Mouse (Mus musculus) liver, adult 2 months (tissue): Measurements from ENCODE around the gene Mettl6. TPM values are rescaled to one million over a fixed set of nuclear protein-coding genes. Genes with fewer than 3 reads are reported as not detected.

Source experiments
- DNase-seq: peaks from one replicate; pipeline ENCODE4 v3.0.0-alpha.2; 2011; ENCODE audit warnings: low read depth, low spot score; ENCODE audit errors: extremely low read depth
- H3K27ac ChIP-seq: fragments of 200-500 bp; replicated peaks from 2 replicates; pipeline ENCODE4 v1.5.1; 2012; ENCODE audit warnings: low read depth, mild to moderate bottlenecking, control low read depth, inconsistent platforms, low read length; ENCODE audit not compliant: insufficient read depth
- H3K27me3 ChIP-seq: fragments of 200-500 bp; 2 replicates; pipeline ENCODE4 v1.6.1; 2012; ENCODE audit warnings: mild to moderate bottlenecking, moderate library complexity, low read length, inconsistent platforms; ENCODE audit not compliant: control insufficient read depth, insufficient read depth
- H3K36me3 ChIP-seq: fragments of 200-500 bp; 2 replicates; pipeline ENCODE4 v1.6.1; 2012; ENCODE audit warnings: low read length, inconsistent platforms; ENCODE audit not compliant: control insufficient read depth, insufficient read depth
- H3K4me1 ChIP-seq: fragments of 200-500 bp; 2 replicates; pipeline ENCODE4 v1.6.1; 2011; ENCODE audit warnings: low read length; ENCODE audit not compliant: control insufficient read depth, insufficient read depth
- H3K4me3 ChIP-seq: fragments of 200-500 bp; 2 replicates; pipeline ENCODE4 v1.5.1; 2011; ENCODE audit warnings: low read depth, mild to moderate bottlenecking, control low read depth, low read length, moderate library complexity; ENCODE audit not compliant: insufficient read depth
- H3K79me2 ChIP-seq: fragments of 200-500 bp; 2 replicates; pipeline ENCODE4 v1.6.1; 2012; ENCODE audit warnings: inconsistent platforms, mild to moderate bottlenecking, low read length, moderate library complexity; ENCODE audit not compliant: control insufficient read depth, insufficient read depth
- H3K9ac ChIP-seq: fragments of 200-500 bp; 2 replicates; pipeline ENCODE4 v1.6.1; 2012; ENCODE audit warnings: low read depth, mild to moderate bottlenecking, control low read depth, inconsistent platforms, low read length
- CTCF ChIP-seq: fragments of 200-500 bp; IDR thresholded peaks from 2 replicates; pipeline ENCODE4 v1.5.1; 2011; ENCODE audit warnings: low read depth, low read length, control low read depth
- POLR2A ChIP-seq: fragments of 200-500 bp; IDR thresholded peaks from 2 replicates; pipeline ENCODE4 v1.6.1; 2011; ENCODE audit warnings: low read length, control low read depth; ENCODE audit not compliant: insufficient read depth; ENCODE audit errors: extremely low read depth
- WGBS: fragments of 180-500 bp; shearing (Covaris S2); methylation state at CpG from one replicate; pipeline ENCODE4 v1.1.7; 2018; 5-methylcytosine and 5-hydroxymethylcytosine counted together
- polyA plus RNA-seq: library from polyadenylated mRNA; depleted of rRNA; stranded (reverse); fragments of >200 nt; gene quantifications from 2 replicates; pipeline ENCODE4 v1.2.3, GENCODE M21; 2012
- total RNA-seq: library from RNA; depleted of rRNA; stranded (reverse); fragments of >200 nt; gene quantifications from 2 replicates; pipeline ENCODE4 v1.2.3, GENCODE M21; 2014

Mettl6 gene
- total and polyA plus RNA-seq, 2 experiments: 5.4 to 11.2 TPM

DNA sequence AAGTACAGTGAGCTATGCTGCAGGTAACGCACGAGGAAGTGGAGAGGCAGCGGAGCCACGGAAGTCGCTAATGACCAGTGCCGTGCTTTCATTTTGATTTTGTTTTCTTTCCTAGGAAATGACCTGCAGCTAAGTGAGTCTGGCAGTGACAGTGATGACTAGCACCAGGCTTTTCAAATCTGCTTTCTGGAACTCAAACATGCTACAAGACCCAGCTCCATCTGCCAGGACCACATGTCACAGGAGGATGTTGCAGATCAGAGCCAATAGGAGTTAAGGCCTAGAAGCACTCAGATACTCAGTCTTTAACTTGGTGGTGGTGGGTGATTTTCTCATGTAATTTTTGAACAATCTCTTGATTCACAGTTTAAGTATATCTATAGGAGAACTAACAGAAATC, 11.6 kb upstream of the Mettl6 start:
- no peak for TF ChIP-seq POLR2A
- no peak for TF ChIP-seq CTCF
- no peak overlapping the region for H3K4me3 ChIP-seq
- no peaks in the 10 kb centered on the region for H3K4me1 ChIP-seq
- no peaks in the 10 kb centered on the region for H3K27me3 ChIP-seq
- H3K36me3 ChIP-seq: peaks cover 57% of the 10 kb centered on the region
- no peak overlapping the region for H3K27ac ChIP-seq
- no peak overlapping the region for H3K9ac ChIP-seq
- WGBS: 97% methylated on average over 6 of the region's 6 CpGs
- H3K79me2 ChIP-seq: no peaks in the 10 kb centered on the region
- no peak for DNase-seq

DNA sequence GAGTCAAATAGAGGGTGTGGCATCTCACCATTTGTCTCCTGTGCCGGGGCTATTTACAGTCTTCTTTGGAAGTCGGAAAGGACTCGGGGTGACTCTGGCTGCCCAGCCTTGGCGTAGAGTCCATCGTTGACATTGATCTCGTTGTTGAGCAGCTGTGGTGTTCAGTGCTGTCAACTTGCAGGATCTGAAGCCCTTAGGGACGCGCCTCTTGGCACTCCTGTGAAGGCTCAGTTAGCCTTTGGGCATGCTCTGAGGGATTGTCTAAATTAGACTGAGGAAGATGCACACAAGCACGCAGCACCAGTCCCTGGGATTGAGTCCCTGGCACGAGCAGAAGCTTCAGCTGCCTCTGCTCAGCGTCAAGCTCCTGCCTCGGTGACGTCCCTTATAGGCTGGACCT, 8.6 kb upstream of the Mettl6 start:
- no peak for DNase-seq
- no peaks in the 10 kb centered on the region for H3K79me2 ChIP-seq
- no peak overlapping the region for H3K9ac ChIP-seq
- no peak overlapping the region for H3K4me3 ChIP-seq
- no peaks in the 10 kb centered on the region for H3K4me1 ChIP-seq
- no peak overlapping the region for H3K27ac ChIP-seq
- H3K36me3 ChIP-seq: peaks cover 60% of the 10 kb centered on the region
- 91% methylated on average over 13 of the region's 13 CpGs for WGBS
- TF ChIP-seq POLR2A (no peak), CTCF (no peak)
- no peaks in the 10 kb centered on the region for H3K27me3 ChIP-seq

DNA sequence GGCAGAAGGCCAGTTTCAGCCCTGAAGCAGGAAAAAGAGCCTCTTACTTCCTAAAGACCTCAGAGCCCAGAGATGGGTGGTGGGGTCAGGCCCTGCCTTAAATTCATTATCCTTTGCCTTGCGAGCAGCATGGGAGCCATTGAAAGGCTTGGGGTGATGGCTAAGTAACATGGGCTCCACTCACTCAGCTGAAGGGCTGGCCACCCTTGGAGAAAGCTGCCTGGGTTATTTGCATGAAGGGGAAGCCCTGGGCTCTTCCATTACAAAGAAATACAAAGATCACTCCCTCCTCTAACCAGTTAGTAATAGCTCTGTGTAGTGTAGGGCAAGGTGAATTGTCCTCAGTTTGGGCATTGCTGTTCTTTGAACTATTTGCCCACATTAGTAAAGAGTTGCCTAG, 4.7 kb upstream of the Mettl6 start:
- Histone ChIP-seq H3K79me2 (peaks cover 12% of the 10 kb centered on the region), H3K36me3 (peaks cover 42% of the 10 kb centered on the region), H3K27ac (no peak overlapping the region), H3K4me1 (peaks cover 11% of the 10 kb centered on the region), H3K9ac (no peak overlapping the region), H3K27me3 (no peaks in the 10 kb centered on the region), H3K4me3 (no peak overlapping the region)
- TF ChIP-seq POLR2A: no peak
- no peak for TF ChIP-seq CTCF
- DNase-seq: no peak
- WGBS: 90% methylated on average over 1 of the region's 1 CpGs

DNA sequence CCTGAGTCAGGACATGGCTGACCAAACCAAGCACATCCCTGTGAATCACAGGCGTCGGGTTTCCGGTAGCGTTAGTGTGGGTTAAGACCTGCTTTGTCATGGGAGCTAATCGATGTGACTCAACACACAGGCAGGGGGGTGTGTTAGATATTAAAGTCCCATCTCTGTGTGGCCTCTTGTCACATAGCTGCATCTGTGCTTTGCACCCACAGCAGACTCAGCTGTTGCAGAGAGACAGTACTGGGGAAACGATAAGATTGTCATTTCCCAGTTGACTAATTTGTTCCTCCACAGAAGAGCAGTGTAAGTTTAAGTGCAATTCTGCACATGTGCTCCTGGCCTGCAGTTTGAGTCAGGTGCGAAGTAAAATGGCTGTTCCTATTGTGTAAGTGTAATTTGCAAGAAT, 1.4 kb upstream of the Mettl6 start:
- H3K27ac ChIP-seq: no peak overlapping the region
- H3K4me3 ChIP-seq: no peak overlapping the region
- 16% methylated on average over 7 of the region's 7 CpGs for WGBS
- TF ChIP-seq POLR2A (no peak), CTCF (no peak)
- peaks cover 26% of the 10 kb centered on the region for H3K36me3 ChIP-seq
- peak overlapping the region; percentile 7; the same call in 1 of the 2 replicates for H3K9ac ChIP-seq
- peak; percentile 26 for DNase-seq
- H3K27me3 ChIP-seq: no peaks in the 10 kb centered on the region
- peaks cover 15% of the 10 kb centered on the region for H3K4me1 ChIP-seq
- H3K79me2 ChIP-seq: peaks cover 18% of the 10 kb centered on the region

DNA sequence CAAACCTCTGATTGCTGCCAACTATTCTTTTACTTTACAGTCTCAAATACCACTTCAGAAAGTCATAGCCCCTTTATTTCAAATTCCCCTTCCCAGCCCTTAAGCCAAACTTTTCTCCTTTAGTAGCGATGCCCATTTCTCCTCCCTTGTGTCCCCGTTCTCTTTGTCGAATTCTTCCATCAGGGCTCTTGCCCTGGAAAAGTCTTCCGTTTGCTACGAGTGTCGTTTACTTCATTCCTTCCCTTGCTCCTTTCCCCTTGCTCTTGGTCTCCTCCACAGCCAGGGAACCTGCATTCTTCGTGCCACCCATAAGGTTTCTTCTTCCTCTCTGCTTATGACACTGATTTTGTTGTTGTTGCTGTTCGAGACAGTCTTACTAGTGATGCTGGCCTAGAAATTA, 698 bp upstream of the Mettl6 start:
- Histone ChIP-seq H3K4me3 (peak overlapping the region; percentile 92), H3K27me3 (no peaks in the 10 kb centered on the region), H3K79me2 (peaks cover 18% of the 10 kb centered on the region), H3K36me3 (peaks cover 21% of the 10 kb centered on the region), H3K4me1 (peaks cover 15% of the 10 kb centered on the region), H3K9ac (peak overlapping the region; percentile 90), H3K27ac (no peak overlapping the region)
- no peak for DNase-seq
- WGBS: under 1% methylated on average over 8 of the region's 8 CpGs
- TF ChIP-seq POLR2A: no peak
- TF ChIP-seq CTCF: no peak

DNA sequence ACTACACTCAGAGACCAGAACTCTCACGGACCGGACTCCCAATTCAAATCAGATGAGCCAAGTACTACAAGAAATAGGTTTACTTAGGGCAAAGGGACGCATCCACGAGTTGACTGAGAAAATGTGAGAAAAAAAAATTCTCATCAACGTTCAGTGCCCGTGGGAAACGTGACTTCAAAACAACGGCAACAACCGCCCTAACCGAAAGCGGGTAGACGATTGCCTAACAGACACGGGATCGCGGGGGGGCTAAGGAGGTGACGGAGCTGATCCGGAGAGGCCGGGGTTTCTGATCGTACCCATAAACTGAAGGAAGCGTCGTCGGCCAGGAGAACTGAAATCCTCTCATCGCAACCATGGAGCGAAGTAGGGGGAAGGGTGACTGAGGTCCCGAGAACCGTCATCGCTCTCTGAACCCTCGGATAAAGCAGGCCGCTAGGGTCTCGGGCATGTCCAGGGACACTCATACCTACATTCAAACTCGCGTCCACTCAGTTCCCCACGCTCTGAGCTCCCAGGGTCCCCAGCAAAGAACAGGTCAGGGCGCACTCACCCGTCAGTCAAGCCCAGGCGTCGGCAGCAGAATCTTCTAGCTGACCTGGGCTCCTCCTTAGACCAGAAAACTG, 378 bp downstream of the Mettl6 start, which contains the start of gene Eaf1:
Eaf1 (plus strand) TSS at position 51 of the 626 bp plus-strand sequence.
- Histone ChIP-seq H3K4me3 (peak within 1 kb of the TSS; percentile 92), H3K9ac (peak within 1 kb of the TSS; percentile 91), H3K27me3 (no peaks in the 10 kb centered on the region), H3K79me2 (peaks cover 18% of the 10 kb centered on the region), H3K27ac (peak within 1 kb of the TSS; percentile 84), H3K4me1 (peaks cover 15% of the 10 kb centered on the region), H3K36me3 (peaks cover 21% of the 10 kb centered on the region)
- under 1% methylated on average over 37 of the region's 37 CpGs for WGBS
- TF ChIP-seq CTCF: no peak
- no peak for TF ChIP-seq POLR2A
- no peak for DNase-seq
